Mouse (Mus musculus) stomach, postnatal 0 days (tissue): ENCODE results near the gene 4933407L21Rik.

Experiments used
- CTCF ChIP-seq: IDR thresholded peaks from 2 replicates; pipeline ENCODE4 v1.5.1; 2016; ENCODE audit warnings: antibody characterized with exemption, low read depth, mild to moderate bottlenecking, moderate library complexity
- EP300 ChIP-seq: optimal IDR thresholded peaks from 2 replicates; pipeline ENCODE3; 2016; ENCODE audit warnings: antibody characterized with exemption

DNA sequence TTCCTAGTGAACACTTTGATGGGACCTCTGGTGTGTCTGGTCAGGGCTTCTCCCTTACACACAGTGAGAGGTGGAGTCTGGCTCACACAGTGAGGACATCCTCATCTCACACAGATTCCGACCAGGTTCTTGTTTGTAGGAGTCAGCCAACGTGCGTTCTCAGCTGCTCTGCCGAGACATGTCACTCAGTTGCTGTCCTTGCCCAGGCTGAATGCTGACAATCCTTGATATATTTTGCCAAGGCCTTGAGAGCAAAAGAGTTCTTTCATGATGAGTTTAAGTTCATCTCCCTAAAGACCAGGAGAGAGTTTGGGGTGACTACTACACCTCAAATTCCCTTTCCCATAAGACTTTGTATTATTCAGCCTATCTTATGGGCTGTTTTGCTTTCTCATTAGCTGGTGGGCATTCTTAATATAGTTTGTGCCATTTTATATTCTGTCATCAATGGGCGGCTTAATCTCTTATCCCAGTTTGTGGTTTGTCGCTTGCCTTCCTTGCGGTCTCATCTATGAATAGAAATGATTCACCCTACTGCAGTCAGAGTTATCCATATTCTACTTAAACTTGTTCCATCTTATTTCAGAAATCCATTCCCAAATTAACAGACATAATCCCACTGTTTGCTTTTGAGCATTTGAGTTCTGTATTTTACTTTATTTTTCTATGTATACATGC, 15.1 kb upstream of the 4933407L21Rik start:
- TF ChIP-seq CTCF, result no peak
- TF ChIP-seq EP300, result no peak
